Mouse (Mus musculus) lung, embryonic 16.5 days (tissue): Measurements from ENCODE around the gene Rnasel. TPM values are rescaled to one million over a fixed set of nuclear protein-coding genes. Genes with fewer than 3 reads are reported as not detected.
A peak's percentile ranks its signal among the peaks of the same experiment; 100 is the strongest.

ENCODE experiments used
- ATAC-seq: fragments of 200-750 bp; cut with Nextera tagmentation; 2 replicates; pipeline ENCODE4 v1.8.0; 2017; ENCODE audit warnings: low read depth, mild to moderate bottlenecking, moderate library complexity
- H3K27ac ChIP-seq: fragments of 300-500 bp; sonication (generic); 2 replicates; pipeline ENCODE4 v1.5.1; 2014; ENCODE audit warnings: mild to moderate bottlenecking, control low read depth, low read length
- H3K27me3 ChIP-seq: fragments of 300-500 bp; sonication (generic); 2 replicates; pipeline ENCODE4 v1.6.1; 2014; ENCODE audit warnings: low read depth, low read length, mixed read lengths; ENCODE audit not compliant: control insufficient read depth, insufficient read depth
- H3K36me3 ChIP-seq: fragments of 300-500 bp; sonication (generic); 2 replicates; pipeline ENCODE4 v1.6.1; 2014; ENCODE audit warnings: low read length; ENCODE audit not compliant: control insufficient read depth, insufficient read depth
- H3K4me1 ChIP-seq: fragments of 300-500 bp; sonication (generic); replicated peaks from 2 replicates; pipeline ENCODE4 v1.6.1; 2014; ENCODE audit warnings: low read length, mixed read lengths; ENCODE audit not compliant: control insufficient read depth, insufficient read depth
- H3K4me2 ChIP-seq: fragments of 300-500 bp; sonication (generic); 2 replicates; pipeline ENCODE4 v1.6.1; 2014; ENCODE audit warnings: low read depth, low read length, control low read depth
- H3K4me3 ChIP-seq: fragments of 300-500 bp; sonication (generic); 2 replicates; pipeline ENCODE4 v1.5.1; 2014; ENCODE audit warnings: mild to moderate bottlenecking, low read length, control low read depth
- H3K9ac ChIP-seq: fragments of 300-500 bp; sonication (generic); 2 replicates; pipeline ENCODE4 v1.6.1; 2014; ENCODE audit warnings: low read length, control low read depth
- H3K9me3 ChIP-seq: fragments of 300-500 bp; sonication (generic); 2 replicates; pipeline ENCODE4 v1.6.1; 2016; ENCODE audit warnings: low read length; ENCODE audit not compliant: control insufficient read depth
- WGBS: fragments of 180-500 bp; shearing (Covaris S2); extraction: QIAGEN DNeasy Blood & Tissue Kit; methylation state at CpG from one replicate; pipeline ENCODE4 v1.1.7; 2014; 5-methylcytosine and 5-hydroxymethylcytosine counted together
- polyA plus RNA-seq: library from polyadenylated mRNA; unstranded; fragments of >200 nt; fragmentation: Nextera tagmentation; extraction: Ambion mirVana; gene quantifications from 2 replicates; pipeline ENCODE4 v1.2.1, GENCODE M21; 2015

Rnasel gene
- polyA plus RNA-seq, 1 experiment from 2014 or later = 7.8 TPM

GRCm38 (mm10) chr1:153775174-153775573, 25.9 kb downstream of the Rnasel start:
- no peak for ATAC-seq
- H3K4me3 ChIP-seq = no peak overlapping the region
- H3K9me3 ChIP-seq = no peaks in the 10 kb centered on the region
- no peaks in the 10 kb centered on the region for H3K27me3 ChIP-seq
- no peak overlapping the region for H3K27ac ChIP-seq
- H3K9ac ChIP-seq = no peak overlapping the region
- no peak overlapping the region for H3K4me2 ChIP-seq
- H3K36me3 ChIP-seq = no peaks in the 10 kb centered on the region
- no peaks in the 10 kb centered on the region for H3K4me1 ChIP-seq
- WGBS = 81% methylated on average over 6 of the region's 6 CpGs

DNA sequence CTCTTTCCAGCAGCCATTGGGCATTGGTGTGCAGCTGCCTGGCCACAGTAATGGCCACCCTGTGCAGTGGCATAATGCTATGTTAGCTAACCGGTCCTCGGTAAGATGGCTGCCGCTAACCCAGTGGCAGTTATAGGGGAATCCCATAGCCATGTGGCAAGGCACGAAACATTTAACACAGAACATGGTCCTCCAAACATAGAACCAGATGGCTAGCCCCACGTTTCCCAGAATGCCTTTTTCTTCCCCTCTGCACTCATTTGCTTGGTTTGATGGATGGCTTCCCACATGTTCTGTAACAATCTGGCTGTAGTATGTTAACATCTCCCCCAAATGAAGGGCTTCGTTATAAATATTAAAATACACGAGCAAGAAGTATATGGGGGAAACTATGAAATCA, 27.0 kb downstream of the Rnasel start:
- H3K4me2 ChIP-seq = no peak overlapping the region
- WGBS = 83% methylated on average over 7 of the region's 7 CpGs
- H3K4me1 ChIP-seq = no peaks in the 10 kb centered on the region
- no peak overlapping the region for H3K27ac ChIP-seq
- H3K9ac ChIP-seq = no peak overlapping the region
- no peak overlapping the region for H3K4me3 ChIP-seq
- no peaks in the 10 kb centered on the region for H3K9me3 ChIP-seq
- H3K36me3 ChIP-seq = no peaks in the 10 kb centered on the region
- ATAC-seq = no peak
- no peaks in the 10 kb centered on the region for H3K27me3 ChIP-seq

DNA sequence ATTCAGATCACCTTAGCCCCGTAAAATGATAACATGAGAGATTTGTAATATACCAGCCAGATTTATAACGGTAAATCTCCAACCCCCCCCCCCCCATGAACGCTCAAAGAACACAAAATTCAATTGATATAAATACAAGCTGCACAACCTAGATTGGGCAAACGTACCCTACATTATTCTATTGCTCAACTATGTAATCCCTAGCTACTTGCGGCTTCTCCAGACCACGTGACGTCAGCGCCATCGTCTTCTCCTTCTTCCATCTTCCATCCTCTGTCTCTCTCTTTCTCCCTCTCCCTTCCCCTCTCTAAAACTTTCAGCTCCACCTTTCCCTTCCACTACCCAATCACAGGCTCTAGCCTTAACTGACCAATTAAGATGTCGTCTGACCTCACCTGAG, 29.0 kb downstream of the Rnasel start:
- Histone ChIP-seq H3K27ac (no peak overlapping the region), H3K4me3 (no peak overlapping the region), H3K36me3 (no peaks in the 10 kb centered on the region), H3K9ac (no peak overlapping the region), H3K27me3 (no peaks in the 10 kb centered on the region), H3K4me1 (no peaks in the 10 kb centered on the region), H3K4me2 (no peak overlapping the region), H3K9me3 (no peaks in the 10 kb centered on the region)
- 79% methylated on average over 10 of the region's 10 CpGs for WGBS
- no peak for ATAC-seq

GRCm38 (mm10) chr1:153783339-153783738, 34.1 kb downstream of the Rnasel start:
- H3K4me2 ChIP-seq = no peak overlapping the region
- H3K27me3 ChIP-seq = no peaks in the 10 kb centered on the region
- 50% methylated on average over 1 of the region's 1 CpGs for WGBS
- no peak overlapping the region for H3K27ac ChIP-seq
- H3K4me1 ChIP-seq = no peaks in the 10 kb centered on the region
- H3K4me3 ChIP-seq = no peak overlapping the region
- no peak overlapping the region for H3K9ac ChIP-seq
- no peak for ATAC-seq
- H3K36me3 ChIP-seq = no peaks in the 10 kb centered on the region
- H3K9me3 ChIP-seq = no peaks in the 10 kb centered on the region

DNA sequence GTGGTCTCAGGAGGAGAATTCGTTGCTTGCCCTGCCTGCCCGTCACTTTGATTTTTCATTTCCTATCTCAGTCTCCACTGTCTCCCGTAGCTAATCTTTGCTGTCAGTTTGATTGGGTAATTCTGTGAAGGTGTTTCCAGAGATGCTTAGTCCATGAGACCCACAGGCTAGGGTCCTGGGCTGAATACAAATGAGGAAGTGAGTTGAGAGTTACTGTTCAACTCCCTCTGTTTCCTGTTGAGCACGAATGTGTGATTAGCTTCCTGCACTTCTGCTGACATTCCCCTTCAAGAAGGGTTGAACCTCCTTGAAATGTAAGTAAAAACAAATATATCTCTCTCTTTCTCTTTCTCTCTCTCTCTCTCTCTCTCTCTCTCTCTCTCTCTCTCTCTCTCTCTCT, 36.4 kb downstream of the Rnasel start:
- no peaks in the 10 kb centered on the region for H3K9me3 ChIP-seq
- no peak overlapping the region for H3K4me3 ChIP-seq
- 48% methylated on average over 4 of the region's 4 CpGs for WGBS

DNA sequence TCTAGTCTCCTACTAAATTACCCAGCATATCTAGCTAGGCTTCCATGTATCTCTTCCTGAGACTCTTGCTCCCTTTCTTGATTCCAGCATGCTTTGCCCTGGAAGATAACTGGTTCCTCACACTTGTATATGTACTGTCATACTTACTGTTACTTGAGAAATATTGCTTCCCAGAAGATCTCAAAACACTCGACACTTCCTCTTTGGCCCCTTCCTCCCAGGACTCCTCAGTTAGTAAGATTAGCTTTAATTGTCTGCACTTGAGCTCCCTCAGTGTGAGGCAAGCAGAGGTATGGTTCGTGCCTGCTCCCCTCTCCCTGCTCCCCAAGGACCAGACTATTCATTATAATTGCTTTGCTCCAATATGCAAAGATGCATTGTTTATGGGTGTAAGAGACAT, 41.5 kb downstream of the Rnasel start:
- Histone ChIP-seq H3K4me2 (no peak overlapping the region), H3K36me3 (no peaks in the 10 kb centered on the region), H3K4me1 (no peaks in the 10 kb centered on the region), H3K27ac (no peak overlapping the region), H3K4me3 (no peak overlapping the region), H3K9ac (no peak overlapping the region), H3K9me3 (no peaks in the 10 kb centered on the region), H3K27me3 (no peaks in the 10 kb centered on the region)
- no peak for ATAC-seq
- 46% methylated on average over 2 of the region's 2 CpGs for WGBS

More for the DNA sequence above, 36.4 kb downstream of the Rnasel start:
- Histone ChIP-seq H3K27ac (no peak overlapping the region), H3K9ac (no peak overlapping the region), H3K4me1 (no peaks in the 10 kb centered on the region), H3K27me3 (no peaks in the 10 kb centered on the region), H3K36me3 (no peaks in the 10 kb centered on the region), H3K4me2 (no peak overlapping the region)
- ATAC-seq = no peak

DNA sequence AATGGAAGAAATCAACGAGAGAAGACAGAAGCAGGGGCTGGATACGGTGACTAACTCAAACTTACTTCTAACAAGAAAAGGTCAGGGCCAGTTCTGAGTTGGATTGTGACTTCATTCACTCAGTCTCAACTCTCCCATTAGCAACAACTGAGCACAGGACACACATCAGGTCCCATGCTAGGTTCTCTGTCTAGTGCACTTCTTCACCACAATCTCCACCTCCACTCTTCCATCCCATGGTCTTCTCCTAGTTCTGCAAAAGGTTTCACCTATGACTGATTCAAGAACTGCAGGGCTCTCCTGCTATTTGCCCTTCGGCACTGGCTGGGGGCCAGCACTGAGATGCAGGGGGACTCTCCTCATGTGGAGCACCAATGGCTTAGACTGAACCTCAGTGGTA, 45.0 kb downstream of the Rnasel start:
- H3K4me2 ChIP-seq = no peak overlapping the region
- ATAC-seq = no peak

DNA sequence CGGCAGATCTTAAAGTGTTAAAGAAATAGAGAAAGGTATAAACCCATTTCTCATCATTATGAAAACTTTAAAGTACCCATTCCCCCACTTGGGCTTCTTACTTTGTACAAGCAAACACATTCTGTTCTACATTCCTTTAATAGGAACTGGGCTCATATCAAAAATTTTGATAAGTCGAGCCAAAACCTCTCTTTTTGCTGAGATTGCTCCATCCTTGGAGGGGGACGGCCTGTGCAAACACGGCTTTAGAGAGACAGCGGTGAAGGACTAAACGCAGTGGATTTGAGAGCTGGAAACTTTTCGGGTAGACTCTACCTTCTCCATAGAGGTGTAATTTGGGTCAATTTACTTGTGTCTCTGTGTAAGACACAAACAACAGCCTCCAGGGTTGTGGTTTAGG, 53.5 kb downstream of the Rnasel start:
- 57% methylated on average over 7 of the region's 7 CpGs for WGBS
- peak; percentile 52; the same call in 1 of the 2 replicates for ATAC-seq
- no peak overlapping the region for H3K4me2 ChIP-seq
- no peak overlapping the region for H3K4me3 ChIP-seq
- H3K27ac ChIP-seq = no peak overlapping the region
- H3K9ac ChIP-seq = no peak overlapping the region
- no peaks in the 10 kb centered on the region for H3K9me3 ChIP-seq
- no peaks in the 10 kb centered on the region for H3K36me3 ChIP-seq
- H3K4me1 ChIP-seq = no peaks in the 10 kb centered on the region
- no peaks in the 10 kb centered on the region for H3K27me3 ChIP-seq

More for the DNA sequence above, 45.0 kb downstream of the Rnasel start:
- no peaks in the 10 kb centered on the region for H3K9me3 ChIP-seq
- 80% methylated on average over 3 of the region's 3 CpGs for WGBS
- H3K27ac ChIP-seq = no peak overlapping the region
- no peaks in the 10 kb centered on the region for H3K4me1 ChIP-seq
- no peaks in the 10 kb centered on the region for H3K36me3 ChIP-seq
- no peak overlapping the region for H3K9ac ChIP-seq
- H3K4me3 ChIP-seq = no peak overlapping the region
- no peaks in the 10 kb centered on the region for H3K27me3 ChIP-seq

- Histone ChIP-seq H3K4me2 (no peak overlapping the region), H3K9ac (no peak overlapping the region), H3K4me3 (no peak overlapping the region), H3K4me1 (no peaks in the 10 kb centered on the region), H3K36me3 (no peaks in the 10 kb centered on the region), H3K27me3 (no peaks in the 10 kb centered on the region), H3K9me3 (no peaks in the 10 kb centered on the region), H3K27ac (no peak overlapping the region)
- WGBS = 74% methylated on average over 8 of the region's 8 CpGs
- no peak for ATAC-seq
Observed at GRCm38 (mm10) chr1:153803530-153803929, 54.3 kb downstream of the Rnasel start.

- Histone ChIP-seq H3K4me2 (peak overlapping the region; percentile 23), H3K4me1 (no peaks in the 10 kb centered on the region), H3K4me3 (no peak overlapping the region), H3K27ac (no peak overlapping the region), H3K9ac (no peak overlapping the region), H3K36me3 (no peaks in the 10 kb centered on the region), H3K27me3 (no peaks in the 10 kb centered on the region), H3K9me3 (no peaks in the 10 kb centered on the region)
- 46% methylated on average over 13 of the region's 13 CpGs for WGBS
- ATAC-seq = no peak
Observed at GRCm38 (mm10) chr1:153807390-153807993, 58.3 kb downstream of the Rnasel start.
